Mouse (Mus musculus): ENCODE data around the gene Pde1a.

Pde1a gene

GRCm38 (mm10) chr2:80046751-80047513 is 82.3 kb downstream of the Pde1a start:
- no peak for DNase-seq (ENCODE audit: low read depth)

DNA sequence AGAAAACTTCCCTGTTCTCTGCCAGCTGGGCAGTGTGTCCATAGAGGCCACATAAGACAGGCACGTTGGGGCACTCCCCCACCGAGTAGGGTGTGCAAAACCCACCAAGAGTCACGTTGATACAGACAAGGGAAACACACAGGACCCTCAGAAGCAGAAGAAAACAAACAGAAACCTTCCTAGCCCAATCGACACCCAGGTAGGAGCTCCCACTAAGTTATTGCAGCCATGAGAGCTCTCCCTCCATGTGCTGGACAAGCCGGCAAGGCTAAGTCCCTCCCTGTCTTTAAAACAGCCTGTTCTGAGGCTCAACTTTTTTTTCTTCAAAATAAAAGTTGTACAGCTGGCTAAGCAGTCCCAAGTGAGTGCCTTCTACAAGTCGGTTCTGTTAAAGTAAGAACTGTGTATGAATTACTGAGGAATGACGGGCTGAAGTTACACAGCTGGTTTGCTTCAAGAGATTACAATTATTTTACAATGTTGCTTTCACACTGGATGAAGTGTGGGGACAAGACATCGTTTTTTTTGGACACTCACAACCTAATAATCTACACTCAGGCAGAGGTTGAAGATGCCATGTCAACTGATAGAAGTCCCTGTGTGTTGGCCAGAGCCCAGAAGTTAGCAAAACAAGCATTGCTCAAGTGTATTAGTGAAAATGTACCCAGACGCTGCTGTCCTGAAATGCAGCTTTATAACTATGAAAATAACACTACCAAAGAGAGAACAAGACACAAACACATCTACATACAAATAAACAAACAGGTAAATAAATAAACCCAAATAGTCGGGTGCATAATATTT is 90.4 kb downstream of the Pde1a start:
- DNase-seq (ENCODE audit: low read depth), result no peak

- no peak for DNase-seq (ENCODE audit: low read depth)
These were observed 91.3 kb downstream of the Pde1a start for GRCm38 (mm10) chr2:80037971-80038370.

- DNase-seq (ENCODE audit: low read depth), result no peak
These were observed 100.2 kb downstream of the Pde1a start for GRCm38 (mm10) chr2:80029051-80029450.

- no peak for DNase-seq (ENCODE audit: low read depth)
These were observed 103.2 kb downstream of the Pde1a start for GRCm38 (mm10) chr2:80026053-80026452.

DNA sequence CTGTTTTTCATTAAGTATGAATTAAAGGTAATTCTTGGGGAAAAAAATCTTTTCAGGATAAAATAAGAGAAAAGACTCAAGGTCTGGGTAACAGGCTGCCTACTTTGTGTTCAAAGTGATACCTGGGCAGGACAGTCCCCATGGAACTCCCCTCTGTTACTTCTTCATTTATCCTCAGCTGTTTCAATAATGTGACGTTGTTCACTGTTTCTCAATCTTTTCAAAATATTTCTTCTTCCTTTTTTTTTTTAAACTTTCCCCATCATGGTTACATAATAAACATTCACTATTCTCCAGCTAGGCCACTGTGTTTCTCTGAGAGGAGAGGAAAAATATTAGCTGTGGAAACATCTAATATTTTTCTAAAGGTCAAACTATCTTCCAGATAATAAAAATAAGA is 103.7 kb downstream of the Pde1a start:
- DNase-seq (ENCODE audit: low read depth), result no peak

DNA sequence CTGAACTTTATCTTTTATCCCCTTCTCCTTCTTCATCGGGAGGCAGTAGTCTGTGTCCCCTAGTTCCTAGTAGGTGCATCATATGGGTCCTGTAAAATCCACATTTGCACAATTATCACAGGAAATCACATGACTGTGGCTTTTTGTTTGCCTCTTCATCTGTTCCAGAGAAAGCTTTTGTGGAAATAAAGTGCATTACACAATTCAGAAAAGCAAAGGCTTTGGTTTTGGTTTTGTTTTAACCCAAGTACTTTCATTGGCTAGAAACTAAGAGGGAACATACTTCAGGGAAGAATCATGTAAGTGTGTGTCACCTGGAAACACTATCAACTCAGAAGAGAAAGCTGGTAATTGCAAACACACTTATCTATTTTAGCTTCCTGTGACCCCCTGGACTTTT is 104.2 kb downstream of the Pde1a start:
- no peak for DNase-seq (ENCODE audit: low read depth)

GRCm38 (mm10) chr2:80014161-80014560 is 115.1 kb downstream of the Pde1a start:
- no peak for DNase-seq (ENCODE audit: low read depth)

- DNase-seq (ENCODE audit: low read depth), result no peak
These were observed 116.2 kb downstream of the Pde1a start for GRCm38 (mm10) chr2:80013060-80013459.

DNA sequence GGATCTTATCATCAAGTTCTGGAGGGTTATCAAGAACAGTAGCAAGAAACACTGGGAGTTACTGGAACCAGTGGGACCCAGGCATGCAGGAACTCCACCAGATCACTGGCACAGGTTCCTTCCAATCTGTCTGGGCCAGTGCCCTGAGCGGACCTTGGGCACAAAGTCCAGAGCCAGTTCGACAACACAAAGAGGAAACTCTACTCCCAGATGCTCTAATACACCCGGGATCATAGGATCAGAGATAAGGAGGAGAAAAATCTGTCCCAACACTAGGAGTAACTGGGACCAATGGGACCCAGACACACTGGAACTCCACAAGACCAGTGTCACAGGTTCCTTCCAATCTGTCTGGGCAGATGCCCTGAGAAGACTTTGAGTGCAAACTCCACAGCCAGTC is 130.1 kb downstream of the Pde1a start:
- DNase-seq (ENCODE audit: low read depth), result no peak

DNA sequence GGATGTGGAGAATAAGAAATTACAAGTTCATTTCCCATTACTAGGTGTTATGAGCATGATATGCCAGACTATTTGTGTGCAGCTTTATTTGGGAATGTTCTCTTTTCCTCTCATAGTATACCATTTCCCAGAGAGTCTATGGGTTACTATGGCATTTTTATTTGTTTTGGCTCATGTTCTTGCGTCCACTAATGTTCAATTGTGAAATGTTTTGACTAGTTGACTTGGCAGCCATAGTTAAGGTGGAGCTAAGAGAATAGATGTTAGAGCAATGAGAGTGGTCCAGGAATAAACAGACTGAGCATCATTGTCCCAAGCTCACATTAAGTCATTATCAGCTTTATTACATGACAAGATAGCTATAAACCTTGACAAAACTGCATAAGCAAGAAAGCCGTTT is 130.8 kb downstream of the Pde1a start:
- no peak for DNase-seq (ENCODE audit: low read depth)

GRCm38 (mm10) chr2:79991642-79992041 is 137.6 kb downstream of the Pde1a start:
- DNase-seq (ENCODE audit: low read depth), result no peak

DNA sequence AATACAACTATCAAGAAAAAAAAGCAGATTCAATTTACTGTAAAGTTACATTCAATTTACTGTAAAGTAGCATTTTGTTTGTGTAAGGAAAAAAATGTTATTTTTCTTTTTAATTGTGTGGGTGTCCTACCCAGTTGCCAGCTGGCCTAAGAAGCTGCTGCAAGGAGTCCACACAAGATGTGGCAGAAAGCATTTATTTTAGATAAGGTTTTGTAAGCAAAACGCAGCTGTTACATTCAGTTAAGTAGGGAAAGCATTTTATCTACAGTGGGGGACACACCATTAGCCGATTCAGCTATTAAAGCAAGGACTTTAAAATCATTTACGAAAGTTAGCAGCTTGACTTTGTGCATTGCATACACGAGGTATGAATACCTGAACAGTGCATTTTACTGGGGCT is 145.5 kb downstream of the Pde1a start:
- DNase-seq (ENCODE audit: low read depth), result no peak

- DNase-seq (ENCODE audit: low read depth), result no peak
These were observed 146.0 kb downstream of the Pde1a start for GRCm38 (mm10) chr2:79983222-79983632.

DNA sequence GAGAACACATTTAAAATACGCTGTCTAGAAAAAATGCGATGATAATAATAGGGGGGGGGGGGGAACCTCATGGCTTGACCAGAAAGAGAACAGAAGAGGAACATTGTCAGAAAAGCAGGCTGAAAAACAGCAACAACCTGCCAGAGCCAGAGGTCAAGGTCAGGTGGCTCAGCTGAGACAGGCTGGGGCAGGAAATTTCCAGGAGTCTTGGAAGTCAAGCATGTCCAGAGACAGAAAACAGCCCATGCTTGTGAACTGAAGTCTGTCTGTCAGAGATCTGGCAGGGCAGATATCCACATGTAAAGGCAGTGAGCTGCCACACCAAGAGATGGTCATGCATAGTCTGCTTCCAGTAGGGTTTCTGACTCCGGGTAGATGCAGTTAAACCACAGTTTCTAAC is 147.5 kb downstream of the Pde1a start:
- DNase-seq (ENCODE audit: low read depth), result no peak

GRCm38 (mm10) chr2:79978992-79979391 is 150.3 kb downstream of the Pde1a start:
- no peak for DNase-seq (ENCODE audit: low read depth)

DNA sequence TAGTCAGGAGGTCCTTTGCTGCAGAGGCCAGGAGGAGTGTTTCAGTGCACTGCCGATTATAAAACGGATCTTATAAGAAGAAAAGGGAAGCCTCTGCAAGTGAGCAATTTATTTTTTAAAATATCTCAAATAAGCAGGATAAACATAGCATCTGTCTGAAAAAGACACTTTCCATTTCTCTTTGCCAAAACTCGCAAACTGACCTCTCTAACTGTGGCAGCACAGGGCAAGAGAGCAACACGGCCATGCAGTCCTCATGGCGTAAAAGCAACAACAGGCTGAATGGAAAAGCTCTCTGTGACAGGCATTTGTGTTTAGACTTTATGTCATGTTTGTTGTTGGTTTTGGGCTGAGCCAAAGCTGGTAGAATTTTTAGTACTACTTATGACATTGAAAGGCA is 152.0 kb downstream of the Pde1a start:
- DNase-seq (ENCODE audit: low read depth), result no peak

- no peak for DNase-seq (ENCODE audit: low read depth)
These were observed 153.3 kb downstream of the Pde1a start for GRCm38 (mm10) chr2:79975947-79976346.

DNA sequence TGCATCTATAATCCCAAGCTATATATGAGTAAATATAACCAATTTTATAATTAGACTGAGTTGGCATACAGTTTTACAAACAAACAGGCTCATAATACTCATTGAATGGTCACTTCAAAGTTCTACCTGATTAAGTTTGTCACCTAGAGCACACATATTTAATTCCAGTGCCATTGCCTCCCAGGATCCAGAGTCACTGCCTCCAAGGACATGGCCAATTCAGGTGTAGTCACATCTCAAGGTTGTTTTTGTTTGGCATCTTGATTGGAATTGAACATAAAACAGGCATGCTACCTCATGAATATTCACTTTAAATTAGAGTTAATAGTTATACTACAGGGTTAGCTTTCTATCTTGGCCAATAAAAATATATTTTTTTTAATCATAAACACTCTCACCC is 157.0 kb downstream of the Pde1a start:
- DNase-seq (ENCODE audit: low read depth), result no peak

DNA sequence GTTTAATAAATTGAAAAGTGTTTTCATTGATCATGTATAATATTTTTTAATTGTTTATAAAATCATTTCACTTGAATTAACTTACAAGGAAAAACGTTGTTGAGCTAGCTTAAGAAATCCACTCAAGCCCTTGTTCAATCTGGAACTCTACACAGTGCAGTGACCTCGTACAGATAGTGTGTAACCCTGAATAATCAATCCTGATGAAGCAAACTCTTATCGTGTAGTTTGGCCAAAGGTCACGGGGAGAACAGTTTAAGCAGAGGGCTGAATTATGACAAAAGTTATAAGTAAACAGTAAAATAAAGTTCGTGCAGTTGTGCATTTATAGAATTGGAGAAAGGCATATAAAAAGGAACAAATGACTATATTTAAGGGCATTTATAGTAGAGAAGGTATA is 159.7 kb downstream of the Pde1a start:
- no peak for DNase-seq (ENCODE audit: low read depth)

DNA sequence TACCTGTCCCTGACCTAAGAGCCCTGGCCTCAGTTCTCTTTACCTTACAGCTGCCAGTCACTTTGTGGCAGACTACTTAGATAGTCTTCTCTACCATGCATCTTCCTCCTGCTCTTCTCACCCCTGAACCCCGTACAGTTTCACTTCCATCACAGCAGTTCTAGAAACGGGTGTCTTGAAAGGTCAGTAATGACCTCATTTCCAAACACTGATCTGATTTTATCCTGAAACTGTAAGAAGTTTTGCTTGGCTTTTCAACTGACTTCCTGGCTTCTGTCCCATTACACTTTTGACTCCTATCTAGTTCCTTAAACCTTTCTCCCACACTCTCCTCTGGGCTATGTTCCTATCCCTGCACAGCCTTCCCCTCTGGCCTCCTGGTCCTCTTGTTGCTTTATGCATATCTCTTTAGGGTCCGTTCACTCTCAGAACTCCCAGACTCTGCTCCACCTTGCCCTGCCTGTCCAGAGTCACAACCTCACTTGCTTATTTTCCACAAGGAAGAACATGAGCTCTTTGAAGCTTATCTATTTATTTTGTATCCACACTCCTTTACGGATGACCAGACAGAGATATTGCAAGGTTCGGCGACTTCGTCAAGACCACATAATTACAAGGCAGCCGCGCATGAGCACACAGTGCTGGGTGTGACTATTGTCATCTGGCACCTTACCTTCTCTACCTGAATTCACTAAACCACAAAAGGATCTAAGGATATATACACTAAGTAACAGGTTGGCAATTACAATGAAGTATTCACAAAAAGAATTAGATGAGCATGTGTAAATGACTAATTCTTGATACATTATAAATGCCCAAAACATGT is 162.4 kb downstream of the Pde1a start:
- DNase-seq (ENCODE audit: low read depth), result no peak

- DNase-seq (ENCODE audit: low read depth), result no peak
These were observed 163.2 kb downstream of the Pde1a start for GRCm38 (mm10) chr2:79966086-79966485.

DNA sequence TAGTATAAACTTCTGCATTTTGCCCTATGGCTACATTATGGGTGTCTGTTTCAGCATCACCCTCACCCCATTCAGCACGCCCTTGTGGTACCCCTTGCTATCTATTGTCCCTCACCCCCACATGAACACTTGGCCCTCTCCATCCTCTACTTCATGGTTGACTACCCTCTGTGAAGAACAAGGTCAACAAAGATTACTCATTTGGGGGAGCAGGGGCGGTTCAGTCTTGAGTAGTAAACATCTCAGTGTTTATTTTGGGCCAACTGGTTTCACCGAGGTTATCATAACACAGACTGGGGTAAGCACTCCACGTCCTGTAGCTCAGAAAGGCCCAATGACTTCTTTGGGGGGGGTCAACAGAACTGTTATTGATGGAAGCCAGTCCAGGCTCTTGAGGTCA is 164.3 kb downstream of the Pde1a start:
- DNase-seq (ENCODE audit: low read depth), result no peak
